Mouse (Mus musculus) left cerebral cortex, postnatal 25 days (tissue): Measurements from ENCODE around the gene Crtam. TPM values are rescaled to one million over a fixed set of nuclear protein-coding genes. Genes with fewer than 3 reads are reported as not detected.
A peak's percentile ranks its signal among the peaks of the same experiment; 100 is the strongest.

Experiments
- DNase-seq, 2 experiments: peaks; one replicate each; pipeline ENCODE4 v3.0.0; 2022; ENCODE audit warnings: low spot score in 2 of 2, mixed read lengths in 1 of 2
- intact Hi-C: fragments of 180-260 bp; cut with DNase I; formaldehyde crosslinking; loops from one replicate; pipeline ENCODE4 v1.15.1; 2025
- total RNA-seq, 2 experiments: library from RNA; stranded (reverse); gene quantifications; 2 replicates each; pipeline ENCODE4 v1.2.3; 2021

The Crtam gene
- total RNA-seq, result not detected

- no peak for DNase-seq
These were observed at the start of gene Crtam for GRCm38 (mm10) chr9:41004415-41004814. Crtam (minus strand) TSS chr9:41004628.

GRCm38 (mm10) chr9:41054166-41054565, 49.7 kb upstream of the Crtam start:
- DNase-seq, result peak; percentile 75 to 97
- intact Hi-C loops, result loop anchor here (5.0 kb wide), 2 partner anchors 63 to 103 kb away; no protein-coding TSS in a partner anchor

More at GRCm38 (mm10) chr9:41004415-41004814, at the start of gene Crtam:
- intact Hi-C loops, result no loop called here

GRCm38 (mm10) chr9:41053478-41053877, 49.0 kb upstream of the Crtam start:
- DNase-seq, result no peak
- intact Hi-C loops, result loop anchor here (5.0 kb wide), 2 partner anchors 64 to 104 kb away; no protein-coding TSS in a partner anchor

- peak; percentile 23 to 38 for DNase-seq
- intact Hi-C loops, result loop anchor here (5.0 kb wide), 2 partner anchors 66 to 106 kb away; no protein-coding TSS in a partner anchor
These were observed 46.9 kb upstream of the Crtam start for GRCm38 (mm10) chr9:41051080-41051932.

GRCm38 (mm10) chr9:41050331-41051079, 46.1 kb upstream of the Crtam start:
- peak; percentile 22 to 87 for DNase-seq
- intact Hi-C loops, result loop anchor here (5.0 kb wide), 2 partner anchors 67 to 107 kb away; no protein-coding TSS in a partner anchor

- DNase-seq, result no peak
- intact Hi-C loops, result no loop called here
These were observed 44.9 kb upstream of the Crtam start for GRCm38 (mm10) chr9:41049282-41049681.

- peak in 1 of 2 experiments; percentile 65 for DNase-seq
- intact Hi-C loops, result no loop called here
These were observed 44.4 kb upstream of the Crtam start for GRCm38 (mm10) chr9:41048820-41049219.

- no peak for DNase-seq
These were observed 43.8 kb upstream of the Crtam start for GRCm38 (mm10) chr9:41048216-41048615.

GRCm38 (mm10) chr9:41047654-41048053, 43.2 kb upstream of the Crtam start:
- intact Hi-C loops, result no loop called here
- no peak for DNase-seq

More at GRCm38 (mm10) chr9:41048216-41048615, 43.8 kb upstream of the Crtam start:
- intact Hi-C loops, result no loop called here

- peak; percentile 86 to 93 for DNase-seq
- intact Hi-C loops, result loop anchor here (1.0 to 2.0 kb wide), 2 partner anchors 138 to 146 kb away; no protein-coding TSS in a partner anchor
These were observed 40.2 kb upstream of the Crtam start for GRCm38 (mm10) chr9:41044626-41045025.

GRCm38 (mm10) chr9:41043641-41044040, 39.2 kb upstream of the Crtam start:
- intact Hi-C loops, result loop anchor here (1.0 to 2.0 kb wide), 2 partner anchors 139 to 147 kb away; no protein-coding TSS in a partner anchor
- no peak for DNase-seq

- intact Hi-C loops, result no loop called here
- no peak for DNase-seq
These were observed 37.0 kb upstream of the Crtam start for GRCm38 (mm10) chr9:41041404-41041803.

GRCm38 (mm10) chr9:41038150-41038664, 33.8 kb upstream of the Crtam start:
- no peak for DNase-seq
- intact Hi-C loops, result no loop called here

GRCm38 (mm10) chr9:41031590-41032489, 27.4 kb upstream of the Crtam start:
- intact Hi-C loops, result no loop called here
- DNase-seq, result peak in 1 of 2 experiments; percentile 10

- intact Hi-C loops, result no loop called here
- DNase-seq, result no peak
These were observed 25.4 kb upstream of the Crtam start for GRCm38 (mm10) chr9:41029827-41030226.

GRCm38 (mm10) chr9:41028470-41028869, 24.0 kb upstream of the Crtam start:
- DNase-seq, result peak; percentile 53 to 74
- intact Hi-C loops, result loop anchor here (1.0 kb wide), 1 partner anchor 38 kb away; no protein-coding TSS in a partner anchor

- intact Hi-C loops, result no loop called here
- no peak for DNase-seq
These were observed 17.3 kb upstream of the Crtam start for GRCm38 (mm10) chr9:41021690-41022089.

- intact Hi-C loops, result no loop called here
These were observed 16.1 kb upstream of the Crtam start for GRCm38 (mm10) chr9:41020486-41020885.

GRCm38 (mm10) chr9:41014512-41014911, 10.1 kb upstream of the Crtam start:
- peak in 1 of 2 experiments; percentile 52 for DNase-seq

More at GRCm38 (mm10) chr9:41020486-41020885, 16.1 kb upstream of the Crtam start:
- peak; percentile 14 to 82 for DNase-seq

More at GRCm38 (mm10) chr9:41014512-41014911, 10.1 kb upstream of the Crtam start:
- intact Hi-C loops, result no loop called here
